Mouse (Mus musculus) embryonic facial prominence, embryonic 11.5 days (tissue): ENCODE results near the gene Vmn1r9. TPM values are rescaled to one million over a fixed set of nuclear protein-coding genes. Genes with fewer than 3 reads are reported as not detected.
A peak's percentile ranks its signal among the peaks of the same experiment; 100 is the strongest.
"Not testable (repeated sequence)": the region's sequence is repeated elsewhere in the genome, so short reads cannot be mapped to it uniquely, and the experiment has no call there.

Experiments used
- ATAC-seq: fragments of 200-750 bp; cut with Nextera tagmentation; replicated peaks from 2 replicates; pipeline ENCODE4 v1.8.0; 2017; ENCODE audit warnings: low read depth; ENCODE audit not compliant: insufficient number of reproducible peaks, low FRiP score, low TSS enrichment
- DNase-seq: peaks from one replicate; pipeline ENCODE4 v3.0.0-alpha.2; 2015; ENCODE audit warnings: low spot score
- H3K27ac ChIP-seq: fragments of 300-500 bp; sonication (generic); replicated peaks from 2 replicates; pipeline ENCODE4 v1.5.1; 2014; ENCODE audit warnings: mild to moderate bottlenecking, low read depth, low read length, control low read depth
- H3K27me3 ChIP-seq: fragments of 300-500 bp; sonication (generic); 2 replicates; pipeline ENCODE4 v1.6.1; 2014; ENCODE audit warnings: mild to moderate bottlenecking, low read length, moderate library complexity, mixed read lengths; ENCODE audit not compliant: control insufficient read depth, insufficient read depth
- H3K36me3 ChIP-seq: fragments of 300-500 bp; sonication (generic); replicated peaks from 2 replicates; pipeline ENCODE4 v1.6.1; 2014; ENCODE audit warnings: low read depth, mild to moderate bottlenecking, low read length, moderate library complexity, mixed read lengths; ENCODE audit not compliant: control insufficient read depth, insufficient read depth
- H3K4me1 ChIP-seq: fragments of 300-500 bp; sonication (generic); 2 replicates; pipeline ENCODE4 v1.6.1; 2014; ENCODE audit warnings: low read length, mixed read lengths; ENCODE audit not compliant: control insufficient read depth, insufficient read depth
- H3K4me2 ChIP-seq: fragments of 300-500 bp; sonication (generic); 2 replicates; pipeline ENCODE4 v1.6.1; 2014; ENCODE audit warnings: low read depth, mild to moderate bottlenecking, control low read depth, low read length, moderate library complexity
- H3K4me3 ChIP-seq: fragments of 300-500 bp; sonication (generic); 2 replicates; pipeline ENCODE4 v1.5.1; 2014; ENCODE audit warnings: low read depth, low read length, control low read depth
- H3K9ac ChIP-seq: fragments of 300-500 bp; sonication (generic); replicated peaks from 2 replicates; pipeline ENCODE4 v1.6.1; 2014; ENCODE audit warnings: mild to moderate bottlenecking, control low read depth, low read length
- H3K9me3 ChIP-seq: fragments of 300-500 bp; sonication (generic); replicated peaks from 2 replicates; pipeline ENCODE4 v1.6.1; 2016; ENCODE audit warnings: mild to moderate bottlenecking, low read length, inconsistent platforms, mixed read lengths; ENCODE audit not compliant: control insufficient read depth
- WGBS: fragments of 180-500 bp; shearing (Covaris S2); extraction: QIAGEN DNeasy Blood & Tissue Kit; methylation state at CpG from one replicate; pipeline ENCODE4 v1.1.7; 2014; 5-methylcytosine and 5-hydroxymethylcytosine counted together
- polyA plus RNA-seq: library from polyadenylated mRNA; unstranded; fragments of >200 nt; fragmentation: Nextera tagmentation; extraction: Ambion mirVana; gene quantifications from 2 replicates; pipeline ENCODE4 v1.2.1, GENCODE M21; 2014

The Vmn1r9 gene
- not detected in 2 replicates for polyA plus RNA-seq

- no peak for DNase-seq
- no peaks in the 10 kb centered on the region for H3K4me1 ChIP-seq
- H3K4me2 ChIP-seq: no peak within 1 kb of the TSS
- H3K9me3 ChIP-seq: no peaks in the 10 kb centered on the region
- H3K27ac ChIP-seq: no peak within 1 kb of the TSS
- H3K36me3 ChIP-seq: no peaks in the 10 kb centered on the region
- 84% methylated on average over 2 of the region's 2 CpGs for WGBS
- H3K4me3 ChIP-seq: no peak within 1 kb of the TSS
- ATAC-seq: no peak
- no peaks in the 10 kb centered on the region for H3K27me3 ChIP-seq
- H3K9ac ChIP-seq: no peak within 1 kb of the TSS
Measured at GRCm38 (mm10) chr6:57066487-57066886, at the start of gene Vmn1r9. Gene Vmn1r9, plus strand, starts transcription at chr6:57066787.

GRCm38 (mm10) chr6:57025224-57025623, 41.4 kb upstream of the Vmn1r9 start, which contains the start of gene Vmn1r7:
Gene Vmn1r7, minus strand, starts transcription at chr6:57025324.
- not testable (repeated sequence) for H3K4me1 ChIP-seq, H3K36me3 ChIP-seq, ATAC-seq, H3K4me2 ChIP-seq, H3K27me3 ChIP-seq, H3K27ac ChIP-seq, H3K9ac ChIP-seq, H3K4me3 ChIP-seq, DNase-seq, H3K9me3 ChIP-seq
- WGBS: 87% methylated on average over 2 of the region's 2 CpGs

- Histone ChIP-seq H3K4me2 (no peak within 1 kb of the TSS), H3K9ac (no peak within 1 kb of the TSS), H3K36me3 (no peaks in the 10 kb centered on the region), H3K4me1 (no peaks in the 10 kb centered on the region), H3K4me3 (no peak within 1 kb of the TSS), H3K9me3 (no peaks in the 10 kb centered on the region), H3K27ac (no peak within 1 kb of the TSS), H3K27me3 (no peaks in the 10 kb centered on the region)
- ATAC-seq: no peak
- DNase-seq: no peak
Measured at GRCm38 (mm10) chr6:57031984-57032383, 34.6 kb upstream of the Vmn1r9 start, which contains the start of gene Vmn1r8. Gene Vmn1r8, plus strand, starts transcription at chr6:57032284.

- ATAC-seq (no peak), DNase-seq (no peak)
- Histone ChIP-seq H3K9ac (no peak overlapping the region), H3K27ac (no peak overlapping the region), H3K4me1 (no peaks in the 10 kb centered on the region), H3K27me3 (no peaks in the 10 kb centered on the region), H3K4me2 (no peak overlapping the region), H3K36me3 (no peaks in the 10 kb centered on the region), H3K9me3 (no peaks in the 10 kb centered on the region), H3K4me3 (no peak overlapping the region)
- WGBS: 90% methylated on average over 2 of the region's 2 CpGs
Measured at GRCm38 (mm10) chr6:57034674-57035073, 31.9 kb upstream of the Vmn1r9 start.

- H3K27ac ChIP-seq: no peak overlapping the region
- DNase-seq (no peak), ATAC-seq (no peak)
- H3K9ac ChIP-seq: no peak overlapping the region
- H3K36me3 ChIP-seq: no peaks in the 10 kb centered on the region
- no peak overlapping the region for H3K4me2 ChIP-seq
- no peak overlapping the region for H3K4me3 ChIP-seq
- H3K4me1 ChIP-seq: no peaks in the 10 kb centered on the region
- H3K27me3 ChIP-seq: no peaks in the 10 kb centered on the region
- H3K9me3 ChIP-seq: no peaks in the 10 kb centered on the region
Measured at GRCm38 (mm10) chr6:57063730-57064129, 2.9 kb upstream of the Vmn1r9 start.

GRCm38 (mm10) chr6:57106358-57106757, 39.8 kb downstream of the Vmn1r9 start:
- no peaks in the 10 kb centered on the region for H3K4me1 ChIP-seq
- 66% methylated on average over 1 of the region's 1 CpGs for WGBS
- no peak overlapping the region for H3K4me3 ChIP-seq
- no peak overlapping the region for H3K27ac ChIP-seq
- no peak for ATAC-seq
- no peaks in the 10 kb centered on the region for H3K27me3 ChIP-seq
- DNase-seq: peak; percentile 1
- H3K9me3 ChIP-seq: no peaks in the 10 kb centered on the region
- no peak overlapping the region for H3K4me2 ChIP-seq
- no peak overlapping the region for H3K9ac ChIP-seq
- no peaks in the 10 kb centered on the region for H3K36me3 ChIP-seq

GRCm38 (mm10) chr6:57109154-57109553, 42.6 kb downstream of the Vmn1r9 start, which contains the start of gene Vmn1r10:
Gene Vmn1r10, plus strand, starts transcription at chr6:57109454.
- DNase-seq: no peak
- 81% methylated on average over 3 of the region's 3 CpGs for WGBS
- Histone ChIP-seq H3K27ac (no peak within 1 kb of the TSS), H3K27me3 (no peaks in the 10 kb centered on the region), H3K9ac (no peak within 1 kb of the TSS), H3K4me2 (no peak within 1 kb of the TSS), H3K4me3 (no peak within 1 kb of the TSS), H3K4me1 (no peaks in the 10 kb centered on the region), H3K36me3 (no peaks in the 10 kb centered on the region), H3K9me3 (no peaks in the 10 kb centered on the region)
- ATAC-seq: no peak
